In the genomic region with DNA sequence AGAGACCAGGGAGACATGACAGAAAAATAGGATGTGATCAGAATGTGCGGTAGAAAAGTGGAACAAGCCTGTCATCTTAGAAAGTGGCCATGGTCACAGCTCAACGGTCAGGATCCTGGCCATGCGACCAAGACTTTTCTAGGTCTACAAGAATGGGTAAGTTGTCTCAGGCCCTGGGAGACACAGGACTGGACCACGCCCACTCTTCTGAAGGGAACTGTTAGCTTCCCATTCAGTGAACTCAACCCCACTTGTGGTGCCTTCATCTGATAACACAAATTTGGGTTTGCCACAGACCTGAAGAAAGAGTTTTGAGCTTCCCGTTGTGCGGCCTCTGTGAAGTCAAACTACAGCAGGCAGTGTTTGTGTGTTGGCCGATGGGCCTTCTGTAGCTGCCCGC, we compare ENCODE assay signal across 27 mouse cellular contexts.
A peak's percentile ranks its signal among the peaks of the same experiment; 100 is the strongest.
DNase-seq lines count a peak whose midpoint lies in the region; ATAC-seq lines count a peak whose summit lies in the region.
"Had no signal": no experiment of that assay in that cellular context is flagged by ENCODE, and none has a peak within 500 bp of the region (broad histone marks: within the 10 kb centered on the region; RNA-seq: fewer than 3 reads in every experiment).

No protein-coding gene starts in this region.

- no peak overlapping the region for H3K9ac ChIP-seq in intestine, embryonic 15.5 days
- H3K9ac ChIP-seq: embryonic facial prominence, embryonic 12.5 days; forebrain, embryonic 13.5 days; heart, embryonic 15.5 days; liver, embryonic 13.5 days; neural tube, embryonic 15.5 days; stomach, embryonic 15.5 days had no signal

- no peaks in the 10 kb centered on the region for H3K36me3 ChIP-seq in megakaryocyte, embryonic 14.5 days (replicated peaks; ENCODE audit: low read length)
- no peaks in the 10 kb centered on the region for H3K36me3 ChIP-seq in intestine, embryonic 15.5 days
- H3K36me3 ChIP-seq: embryonic facial prominence, embryonic 12.5 days; heart, embryonic 15.5 days; limb, embryonic 10.5 days; liver, embryonic 13.5 days; neural tube, embryonic 15.5 days; stomach, embryonic 15.5 days had no signal

- no peak overlapping the region for H3K4me2 ChIP-seq in intestine, embryonic 15.5 days (replicated peaks)
- H3K4me2 ChIP-seq: embryonic facial prominence, embryonic 12.5 days; forebrain, embryonic 13.5 days; heart, embryonic 15.5 days; liver, embryonic 13.5 days; neural tube, embryonic 15.5 days; stomach, embryonic 15.5 days had no signal

- H3K4me1 ChIP-seq in megakaryocyte, embryonic 14.5 days, result peaks cover 87% of the 10 kb centered on the region
- peaks cover under 1% of the 10 kb centered on the region; the same call in 1 of the 2 replicates for H3K4me1 ChIP-seq in intestine, embryonic 15.5 days (replicated peaks)
- H3K4me1 ChIP-seq: forebrain, embryonic 13.5 days; neural tube, embryonic 15.5 days had no signal

- no peak overlapping the region for H3K27ac ChIP-seq in intestine, embryonic 15.5 days
- H3K27ac ChIP-seq: embryonic facial prominence, embryonic 12.5 days; forebrain, embryonic 13.5 days; heart, adult 2 months; heart, embryonic 15.5 days; hindbrain, postnatal 0 days; limb, embryonic 10.5 days; liver, embryonic 13.5 days; macrophage; neural tube, embryonic 15.5 days; stomach, embryonic 15.5 days had no signal

- H3K9me3 ChIP-seq in megakaryocyte, embryonic 14.5 days, result no peaks in the 10 kb centered on the region
- H3K9me3 ChIP-seq in intestine, embryonic 15.5 days, result no peaks in the 10 kb centered on the region
- H3K9me3 ChIP-seq: embryonic facial prominence, embryonic 12.5 days; forebrain, embryonic 13.5 days; heart, embryonic 15.5 days; limb, embryonic 10.5 days; liver, embryonic 13.5 days; neural tube, embryonic 15.5 days; stomach, embryonic 15.5 days had no signal

- peak; percentile 15 for DNase-seq in thymus, postnatal 14 days
- DNase-seq in thymus, postnatal 10 days (ENCODE audit: low spot score in 2 of 2), result no peak
- DNase-seq in T-cell, adult 2 months (ENCODE audit: low spot score), result peak; percentile 11
- DNase-seq in neural tube, embryonic 10.5 days (ENCODE audit: extremely low spot score, low spot score), result no peak
- no peak for DNase-seq in lung, adult 18-20 months
- DNase-seq: adrenal gland, adult 2 months; cerebellum, adult 9-11 months; gastrocnemius, postnatal 10 days; heart, adult 2 months; heart, postnatal 4 days; kidney, adult 2 months; kidney, postnatal 25 days; liver, embryonic 13.5 days; midbrain, embryonic 14.5 days; right cerebral cortex, postnatal 25 days had no signal

- no peak for ATAC-seq in intestine, embryonic 15.5 days
- ATAC-seq: forebrain, embryonic 13.5 days; hindbrain, postnatal 0 days had no signal

- peak overlapping the region; percentile 23 for H3K4me3 ChIP-seq in megakaryocyte, embryonic 14.5 days (replicated peaks)
- no peak overlapping the region for H3K4me3 ChIP-seq in intestine, embryonic 15.5 days (replicated peaks)
- H3K4me3 ChIP-seq: embryonic facial prominence, embryonic 12.5 days; erythroblast, embryonic 14.5 days; forebrain, embryonic 13.5 days; heart, adult 2 months; heart, embryonic 15.5 days; limb, embryonic 10.5 days; liver, embryonic 13.5 days; myocyte; neural tube, embryonic 15.5 days; stomach, embryonic 15.5 days had no signal

- H3K27me3 ChIP-seq in megakaryocyte, embryonic 14.5 days (replicated peaks), result peaks cover 18% of the 10 kb centered on the region
- no peaks in the 10 kb centered on the region for H3K27me3 ChIP-seq in intestine, embryonic 15.5 days (replicated peaks)
- H3K27me3 ChIP-seq: embryonic facial prominence, embryonic 12.5 days; forebrain, embryonic 13.5 days; heart, embryonic 15.5 days; neural tube, embryonic 15.5 days; stomach, embryonic 15.5 days had no signal

- WGBS in intestine, embryonic 15.5 days, result 93% methylated on average over 8 of the region's 8 CpGs

Comparison
In these comparisons a context has a peak if more than half of its experiments do, and no peak if none do; other contexts are left out.
1. DNase-seq: peak in thymus, postnatal 14 days (single experiment) and T-cell, adult 2 months (single experiment); none in thymus, postnatal 10 days (0 of 2), neural tube, embryonic 10.5 days (single experiment) and lung, adult 18-20 months (0 of 2).